Mouse (Mus musculus): ENCODE data around the gene Med13l.
"Not testable (repeated sequence)": the region's sequence is repeated elsewhere in the genome, so short reads cannot be mapped to it uniquely, and the experiment has no call there.

Med13l gene

DNA sequence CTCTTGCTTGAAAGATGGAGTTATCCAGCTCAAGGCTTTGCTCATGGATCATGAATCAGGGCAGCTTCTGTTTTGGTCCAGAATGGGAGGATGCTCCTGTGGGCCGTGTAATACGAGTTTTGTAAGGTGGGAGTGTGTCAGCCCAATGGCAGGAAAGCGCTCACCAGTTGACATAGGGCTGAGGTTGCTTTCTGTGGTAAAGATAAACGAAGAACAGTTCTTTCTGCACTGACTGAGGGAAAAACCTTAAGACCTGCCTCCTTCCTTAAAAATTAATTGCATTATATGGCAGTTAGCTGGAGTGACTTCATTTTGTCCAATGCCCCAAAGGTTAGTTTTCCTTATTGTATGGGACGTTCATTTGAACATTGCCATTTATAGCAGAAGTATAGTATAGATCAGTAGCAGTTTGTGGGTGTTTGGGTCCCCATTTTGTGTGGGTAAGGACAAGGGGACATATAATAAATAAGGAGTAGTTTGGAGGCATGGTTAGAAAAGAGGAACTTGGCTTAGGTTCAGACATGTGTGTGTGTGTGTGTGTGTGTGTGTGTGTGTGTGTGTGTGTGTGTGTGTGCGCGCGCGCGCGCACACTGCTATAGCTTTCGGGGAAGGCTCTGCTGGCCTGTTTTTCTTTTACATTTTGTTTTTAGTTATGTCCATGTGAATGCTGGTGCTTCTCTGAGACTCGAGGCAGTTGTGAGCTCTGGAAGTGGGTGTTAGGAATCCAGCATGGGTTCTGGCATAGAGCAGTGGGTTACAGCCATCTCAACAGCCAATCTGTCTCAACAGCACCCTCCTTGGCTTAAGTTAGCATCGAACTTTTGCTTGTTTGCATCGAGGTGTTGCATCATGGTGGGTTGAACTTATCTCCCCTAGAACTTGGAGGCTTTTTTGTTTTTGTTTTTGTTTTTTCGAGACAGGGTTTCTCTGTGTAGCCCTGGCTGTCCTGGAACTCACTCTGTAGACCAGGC lies 76.2 kb downstream of the Med13l start:
- no peak for DNase-seq

DNA sequence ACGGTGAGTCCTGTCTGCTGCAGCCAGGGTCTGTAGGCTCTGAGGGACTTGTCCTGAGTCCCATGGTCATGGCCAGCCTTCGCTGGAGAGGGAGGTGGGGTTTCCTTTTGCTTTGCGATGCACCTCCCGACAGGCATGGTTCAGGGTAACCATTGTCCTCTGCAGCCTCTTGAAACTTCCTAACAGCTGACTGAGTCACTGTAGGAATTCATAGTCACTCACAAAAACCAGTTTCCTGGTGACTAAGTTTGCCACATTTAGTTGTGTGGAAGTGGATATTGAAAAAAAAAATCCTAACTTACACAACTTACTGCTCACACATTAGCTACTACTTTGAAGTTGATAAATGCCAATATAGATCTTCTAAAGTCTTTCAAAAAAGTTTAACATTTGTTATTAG lies 77.5 kb downstream of the Med13l start:
- DNase-seq, result no peak

DNA sequence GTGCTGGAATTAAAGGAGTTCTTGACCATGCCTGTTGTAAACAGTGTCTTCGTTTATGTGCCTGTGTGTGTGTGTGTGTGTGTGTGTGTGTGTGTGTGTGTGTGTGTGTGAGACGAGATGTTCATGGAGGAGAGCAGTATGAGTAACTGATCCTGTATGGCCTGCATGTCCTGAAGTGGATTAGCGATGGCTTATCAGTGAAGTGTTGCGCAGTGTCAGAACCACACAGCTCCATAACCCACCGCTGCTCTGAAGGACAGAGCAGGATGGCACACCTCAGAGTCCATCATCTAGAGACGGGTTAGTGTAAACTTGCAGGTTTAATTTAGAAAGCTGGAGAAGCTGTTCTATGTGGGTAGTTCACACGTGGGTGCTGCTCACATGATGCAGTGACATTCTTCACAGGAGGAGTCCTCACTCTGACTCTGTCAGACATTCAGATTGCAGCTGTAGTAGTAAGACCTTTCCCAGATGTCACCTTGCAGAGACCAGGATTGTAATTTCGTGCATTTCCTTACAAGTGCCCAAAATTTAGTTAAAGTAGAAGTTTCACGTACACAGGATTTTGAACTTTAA lies 78.1 kb downstream of the Med13l start:
- no peak for DNase-seq

DNA sequence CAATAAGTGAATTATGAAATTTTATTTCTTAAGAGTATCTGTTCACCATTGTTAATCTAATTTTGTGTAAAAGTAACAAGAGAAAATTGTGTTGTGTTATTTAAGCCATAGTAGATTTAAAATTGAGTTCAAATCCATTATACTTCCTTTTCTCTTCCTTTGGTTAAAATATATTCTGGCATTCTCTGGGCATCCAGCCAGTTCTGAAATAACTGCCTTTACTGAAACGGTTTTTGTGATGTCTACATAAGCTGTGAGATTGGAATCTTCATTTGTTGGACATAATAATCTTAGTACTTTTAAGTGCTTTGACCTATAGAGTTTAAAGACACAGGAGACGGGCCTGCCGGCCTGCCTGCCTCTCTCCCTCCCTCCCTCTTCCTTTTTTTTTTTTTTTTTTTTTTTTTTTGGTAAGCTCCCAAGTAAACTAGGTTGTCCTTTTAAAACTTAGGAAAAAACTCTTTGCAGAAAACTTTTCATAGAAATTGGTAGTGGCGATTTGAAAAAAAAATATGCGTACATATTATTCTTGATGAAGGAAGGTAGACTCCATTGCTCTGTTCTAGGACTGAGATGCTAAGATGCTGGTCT lies 78.7 kb downstream of the Med13l start:
- DNase-seq, result no peak

DNA sequence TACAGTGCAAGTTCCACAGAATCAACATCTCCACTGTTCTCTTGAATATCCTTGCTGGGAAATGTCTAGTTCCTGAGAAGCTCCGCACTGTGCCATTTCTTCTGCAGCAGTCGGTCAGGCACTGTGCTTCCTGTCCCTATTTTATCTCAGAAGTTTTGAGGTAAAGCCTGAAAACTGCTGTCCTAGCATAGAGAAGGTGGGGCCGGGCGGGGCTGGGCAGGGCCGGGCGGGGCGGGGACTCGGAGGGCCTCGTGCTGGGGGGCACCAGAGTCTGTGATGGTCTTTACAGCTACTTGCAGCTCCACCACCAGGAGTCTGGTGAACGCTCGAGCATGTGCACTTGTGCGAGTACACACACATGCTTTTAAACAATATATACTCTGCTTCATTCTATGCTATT lies 83.6 kb downstream of the Med13l start:
- no peak for DNase-seq

DNA sequence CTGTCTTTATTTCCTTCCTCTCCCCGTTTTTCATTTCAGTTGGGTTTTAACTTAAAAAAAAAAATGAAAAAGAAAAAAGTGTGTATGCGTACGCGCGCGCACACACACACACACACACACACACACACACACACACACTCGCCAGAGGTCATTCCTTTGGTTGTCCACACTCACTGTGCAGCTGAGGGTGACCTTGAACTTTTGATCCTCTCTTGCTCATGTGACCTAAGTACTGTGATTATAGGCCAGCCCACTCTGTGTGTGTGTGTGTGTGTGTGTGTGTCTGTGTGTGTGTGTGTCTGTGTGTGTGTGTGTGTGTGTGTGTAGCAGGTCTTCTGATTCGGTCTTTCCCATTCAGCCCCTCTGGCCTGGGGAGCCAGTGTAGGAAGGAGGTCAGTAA lies 84.0 kb downstream of the Med13l start:
- no peak for DNase-seq

DNA sequence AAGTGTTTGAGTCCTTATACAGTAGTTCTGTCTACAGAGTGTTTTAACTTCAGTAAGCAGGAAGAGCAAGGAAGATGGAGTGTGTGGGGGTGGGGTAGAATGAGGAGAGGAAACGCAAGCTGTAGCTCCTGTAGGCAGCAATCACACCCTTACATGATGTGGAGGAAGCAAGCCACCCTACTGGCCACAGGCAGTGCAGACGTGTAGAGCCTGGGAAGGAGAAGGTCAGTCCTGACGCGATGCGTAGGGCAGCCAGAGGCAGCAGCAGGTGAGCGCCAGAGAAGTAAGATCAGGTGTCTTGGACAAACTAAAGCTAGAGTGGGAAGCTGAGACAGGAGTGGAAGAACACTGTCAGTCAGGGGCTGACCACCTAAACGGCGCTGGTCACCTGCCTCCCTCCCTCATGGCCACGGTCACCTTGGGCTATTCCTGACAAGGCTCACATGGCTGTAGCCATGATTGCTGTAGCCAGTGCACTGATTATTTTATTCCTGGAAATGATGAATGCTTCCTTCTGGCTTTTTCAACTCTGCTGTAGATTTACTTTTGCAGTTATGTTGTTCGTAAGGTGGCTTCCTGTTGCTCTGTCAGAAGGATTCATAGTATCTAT lies 84.8 kb downstream of the Med13l start:
- no peak for DNase-seq

DNA sequence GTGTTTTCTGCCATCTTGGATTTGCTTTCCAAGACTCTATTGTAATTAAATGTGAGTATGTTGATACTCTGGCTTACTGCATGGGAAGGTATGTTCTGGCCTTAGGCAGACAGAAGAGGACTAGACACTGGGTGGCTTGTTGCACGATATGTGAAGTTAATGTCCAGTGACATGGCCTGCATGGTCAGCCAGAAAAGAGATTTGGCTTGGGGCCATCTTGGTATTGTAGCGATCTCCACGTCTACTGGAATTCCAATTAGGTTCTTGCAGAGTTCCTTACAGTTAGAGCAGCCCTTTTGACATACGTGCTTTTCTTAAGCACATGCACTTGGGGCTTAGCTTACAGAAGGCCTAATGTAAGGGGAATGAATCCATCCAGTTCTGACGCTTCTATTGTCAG lies 86.4 kb downstream of the Med13l start:
- no peak for DNase-seq

DNA sequence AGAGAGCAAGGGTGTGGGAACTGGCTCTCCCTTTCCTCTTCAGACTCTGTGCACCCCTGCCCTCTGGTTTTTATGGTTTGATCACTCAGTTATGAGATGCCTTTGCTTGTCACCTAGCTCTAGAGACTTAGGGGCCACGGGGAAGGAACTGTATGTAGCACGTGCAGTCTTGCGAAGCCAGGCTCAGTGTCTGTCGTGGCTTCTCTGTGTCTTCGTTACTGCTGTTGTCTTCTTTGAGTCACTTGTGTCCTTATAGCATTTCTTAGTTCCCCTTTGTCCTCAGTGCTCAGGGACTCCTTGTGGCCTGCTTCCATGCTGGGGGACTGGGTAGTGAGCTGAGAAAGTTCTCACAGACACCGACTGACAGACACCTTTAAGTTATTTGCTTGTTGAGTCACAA lies 86.9 kb downstream of the Med13l start:
- DNase-seq, result no peak

DNA sequence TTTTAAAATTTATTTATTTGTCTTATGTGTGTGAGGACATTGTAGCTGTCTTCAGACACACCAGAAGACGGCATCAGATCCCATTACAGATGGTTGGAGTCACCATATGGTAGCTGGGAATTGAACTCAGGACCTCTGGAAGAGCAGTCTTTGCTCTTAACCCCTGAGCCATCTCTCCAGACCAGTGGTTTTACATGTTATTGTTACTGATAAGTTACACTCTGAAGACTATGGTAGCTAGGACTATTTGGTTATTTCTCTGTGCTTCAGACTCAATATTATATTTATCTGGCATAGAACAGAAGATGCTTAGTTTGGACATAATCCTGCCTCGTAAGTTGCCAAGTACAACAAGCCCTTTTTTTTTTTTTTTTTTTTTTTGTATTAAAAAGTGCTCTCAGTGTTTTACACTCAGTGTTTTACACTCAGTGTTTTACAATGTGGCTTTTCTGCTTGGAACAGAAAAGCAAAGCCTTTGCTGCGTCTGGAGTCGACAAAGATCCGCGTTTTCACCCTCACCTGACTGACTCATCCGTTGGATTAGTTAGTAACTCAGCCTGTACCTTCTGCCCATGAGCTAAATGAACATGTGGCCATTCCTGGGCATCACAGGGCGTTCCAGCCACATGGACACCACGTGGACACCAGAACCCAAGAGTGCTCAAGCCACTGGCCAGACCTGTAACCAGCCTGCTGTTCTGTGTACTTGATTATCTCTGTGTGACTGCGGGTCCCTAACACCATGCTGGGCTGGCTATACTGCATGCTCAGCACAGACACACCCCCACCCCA lies 88.9 kb downstream of the Med13l start:
- no peak for DNase-seq

DNA sequence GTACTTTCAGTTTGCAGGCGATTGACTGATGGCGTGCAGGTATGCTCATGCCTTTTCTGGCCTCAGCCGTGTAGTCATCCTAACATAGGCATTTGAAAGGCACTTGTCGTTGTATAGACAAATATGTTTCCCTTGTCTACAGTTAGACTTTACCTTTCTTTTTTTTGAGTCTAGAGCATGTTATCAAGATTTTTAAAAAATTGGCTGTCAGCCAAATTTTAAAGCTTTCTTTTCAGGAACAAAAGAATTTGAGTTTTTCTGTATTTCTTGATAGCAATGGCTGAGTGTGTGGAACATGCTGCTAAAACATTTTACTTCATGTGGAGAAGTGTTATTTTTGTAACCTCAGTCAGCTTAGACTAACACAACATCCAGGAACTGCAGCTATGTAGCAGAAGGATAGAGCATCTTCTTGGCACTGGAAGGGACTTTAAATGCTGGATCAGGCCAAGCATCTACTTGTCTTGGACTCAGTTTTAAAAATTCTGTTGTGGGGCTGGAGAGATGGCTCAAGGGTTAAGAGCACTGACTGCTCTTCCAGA lies 89.6 kb downstream of the Med13l start:
- no peak for DNase-seq

DNA sequence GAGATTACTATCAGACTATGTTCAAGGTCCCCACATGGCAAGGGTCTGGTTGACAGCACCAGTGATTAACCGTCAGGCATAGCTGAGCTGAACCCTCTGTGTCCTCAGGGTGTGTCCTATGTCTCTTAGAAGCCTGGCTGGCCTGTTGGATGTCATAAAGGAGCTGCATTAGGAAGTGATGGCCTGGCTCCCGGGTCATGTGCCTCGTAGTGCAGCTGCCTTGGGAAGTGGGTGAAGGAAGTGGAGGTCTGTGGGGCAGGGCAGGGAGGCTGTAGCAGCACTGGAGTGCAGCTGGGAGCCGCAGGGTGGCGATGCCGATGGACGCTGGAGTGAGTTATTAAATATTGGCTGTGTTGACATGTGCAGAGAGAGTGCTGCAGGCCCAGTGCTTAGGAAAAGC lies 90.3 kb downstream of the Med13l start:
- DNase-seq, result no peak

DNA sequence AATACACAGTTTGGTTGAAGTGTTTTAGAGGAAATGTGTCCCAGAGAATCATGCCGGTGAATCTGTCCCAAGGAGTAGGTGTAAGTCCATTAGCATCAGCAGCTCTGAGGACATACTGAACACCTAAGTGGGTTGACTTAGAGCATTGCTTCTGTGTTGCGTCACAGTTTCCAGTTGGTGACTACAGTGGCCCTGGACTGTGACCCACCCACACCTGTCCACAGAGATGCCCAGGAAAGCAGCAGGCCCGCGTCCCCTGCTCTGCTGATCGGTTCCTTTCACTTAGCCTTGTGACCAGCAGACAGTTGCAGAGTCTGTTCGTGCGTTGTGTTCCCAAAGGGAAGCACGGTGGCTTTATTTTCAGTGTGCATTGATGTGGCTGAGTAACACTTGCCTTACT lies 92.1 kb downstream of the Med13l start:
- DNase-seq, result no peak

DNA sequence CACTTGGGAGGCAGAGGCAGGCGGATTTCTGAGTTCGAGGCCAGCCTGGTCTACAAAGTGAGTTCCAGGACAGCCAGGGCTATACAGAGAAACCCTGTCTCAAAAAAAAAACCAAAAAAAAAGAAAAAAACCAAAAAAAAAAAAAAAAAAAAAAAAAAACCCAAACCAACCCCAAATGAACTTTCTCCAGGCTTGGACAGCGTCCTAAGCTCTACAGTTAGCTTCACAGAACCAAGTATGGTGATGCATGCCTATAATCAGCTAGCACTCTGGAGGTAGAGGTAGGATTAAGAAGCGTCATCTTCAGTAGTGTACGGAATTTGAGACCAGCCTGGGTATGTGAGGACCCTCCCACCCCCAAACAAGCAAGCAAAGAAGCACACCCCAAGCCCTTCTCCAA lies 92.6 kb downstream of the Med13l start:
- DNase-seq, result not testable (repeated sequence)

DNA sequence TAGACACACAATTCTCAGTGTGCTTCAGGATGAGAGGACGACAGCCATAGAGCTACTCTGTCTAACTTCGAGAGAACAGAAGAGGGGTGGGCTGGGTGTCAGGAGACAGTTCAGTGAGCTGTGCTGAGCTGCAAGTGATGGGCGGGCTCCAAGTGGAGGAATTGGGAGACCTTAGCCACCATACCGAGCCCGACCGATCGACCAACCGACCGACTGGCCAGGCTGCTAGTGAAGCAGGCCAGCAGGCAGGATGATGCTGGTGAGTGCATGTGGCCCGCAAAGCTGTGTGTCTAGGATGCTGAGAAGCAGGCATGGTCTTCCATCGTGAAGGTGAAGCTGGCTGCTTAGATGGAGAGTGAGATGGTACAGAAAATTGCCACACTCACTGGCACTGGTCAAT lies 94.1 kb downstream of the Med13l start:
- DNase-seq, result no peak

DNA sequence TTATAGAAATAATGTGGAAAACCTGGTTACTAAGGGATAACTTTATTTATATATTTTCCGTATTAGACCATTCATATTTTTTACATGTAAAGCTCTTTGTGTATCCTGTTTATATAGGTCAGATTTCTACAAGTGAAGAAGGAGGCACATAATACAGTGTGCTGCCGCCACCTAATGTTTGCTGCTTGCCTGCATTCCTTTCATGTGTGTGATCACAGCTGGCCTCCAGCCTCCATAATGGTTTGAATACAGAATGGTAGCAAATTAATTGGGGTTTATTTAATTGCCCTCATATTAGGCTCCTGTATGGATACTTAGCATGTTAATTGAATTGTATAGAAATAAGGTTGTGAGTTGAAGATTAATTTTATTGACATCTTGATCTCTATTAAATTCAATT lies 94.5 kb downstream of the Med13l start:
- peak; percentile 75 for DNase-seq

DNA sequence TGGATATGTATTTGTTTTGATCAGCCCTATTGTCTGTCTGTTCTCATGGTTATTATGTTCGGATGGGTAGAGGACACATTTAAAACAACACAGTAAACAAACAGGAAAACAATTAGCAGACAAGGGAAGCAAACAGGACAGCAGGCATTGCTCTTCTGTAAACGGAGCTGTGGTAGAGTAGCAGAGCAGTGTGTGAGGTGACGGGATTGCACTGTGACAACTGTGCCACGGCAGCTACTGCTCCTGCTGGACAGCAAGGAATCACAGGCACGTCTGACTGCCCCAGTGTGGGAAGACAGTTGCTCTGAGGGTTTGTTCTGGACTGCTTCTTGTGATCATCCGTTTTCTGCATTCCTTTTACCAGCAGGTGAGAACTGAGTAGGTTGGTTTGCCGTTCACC lies 94.9 kb downstream of the Med13l start:
- no peak for DNase-seq

DNA sequence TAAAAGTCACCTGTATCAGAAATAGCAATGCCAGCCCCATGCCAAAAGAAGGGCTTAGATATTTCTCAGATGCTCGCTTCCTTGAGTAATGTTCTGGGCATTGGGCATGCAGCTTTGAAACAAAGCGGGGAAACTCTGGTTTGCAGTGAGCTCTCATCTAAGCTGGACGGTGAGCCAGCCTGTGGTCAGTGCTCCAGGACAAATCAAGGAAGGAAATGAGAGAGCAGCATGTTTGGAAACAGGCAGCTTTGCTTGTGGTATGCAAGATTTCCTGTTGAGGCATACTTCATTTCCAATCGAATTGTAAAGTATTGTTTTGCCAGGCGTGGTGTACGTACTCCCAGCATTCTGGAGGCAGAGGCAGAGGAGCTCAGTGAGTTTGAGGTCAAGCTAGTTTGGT lies 95.5 kb downstream of the Med13l start:
- DNase-seq, result no peak

DNA sequence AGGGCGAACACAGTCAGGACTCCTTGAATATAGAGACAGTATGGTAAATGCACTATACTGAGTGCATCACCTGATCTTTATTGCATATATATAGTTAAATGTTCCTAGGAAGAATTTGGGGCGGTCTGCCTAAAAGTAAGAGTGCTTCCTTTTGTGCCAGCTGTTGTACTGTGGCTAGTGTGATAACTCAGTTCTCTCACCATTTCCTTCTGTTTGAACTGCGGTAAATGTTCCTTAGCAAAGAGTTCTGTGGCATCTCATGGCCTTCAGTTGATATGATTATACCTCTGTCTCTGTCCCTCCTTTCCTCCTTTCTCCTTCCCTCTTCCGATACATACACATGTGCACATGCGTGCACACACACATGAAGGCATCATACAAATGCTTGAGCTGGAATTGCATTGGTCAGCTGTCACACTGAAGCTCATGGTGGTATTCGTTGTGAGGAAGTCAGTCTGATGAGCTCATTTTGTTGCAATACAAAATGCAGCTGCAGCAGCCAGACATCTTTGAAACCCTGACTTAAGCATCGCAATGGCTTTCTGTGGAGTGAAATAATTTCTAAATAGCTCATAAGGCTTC lies 97.9 kb downstream of the Med13l start:
- no peak for DNase-seq

DNA sequence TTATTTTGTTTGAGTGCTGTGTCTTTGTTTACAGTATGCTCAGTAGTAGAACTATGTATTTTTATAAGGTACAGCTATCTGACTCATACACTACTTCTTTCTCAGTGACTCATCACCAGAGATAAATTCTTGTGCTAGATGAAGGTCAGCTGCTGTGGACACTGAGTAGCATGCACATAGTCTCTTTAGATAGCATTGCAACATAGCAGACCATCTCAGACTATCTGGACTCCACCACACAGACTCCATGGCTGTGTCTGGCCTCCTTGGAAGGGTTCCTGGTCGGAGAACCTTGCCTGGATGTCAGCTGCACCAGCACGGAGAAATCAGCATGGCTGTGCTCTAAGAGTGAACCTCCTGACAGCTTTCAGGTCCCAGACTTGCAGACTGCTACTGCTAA lies 99.2 kb downstream of the Med13l start:
- DNase-seq, result no peak

DNA sequence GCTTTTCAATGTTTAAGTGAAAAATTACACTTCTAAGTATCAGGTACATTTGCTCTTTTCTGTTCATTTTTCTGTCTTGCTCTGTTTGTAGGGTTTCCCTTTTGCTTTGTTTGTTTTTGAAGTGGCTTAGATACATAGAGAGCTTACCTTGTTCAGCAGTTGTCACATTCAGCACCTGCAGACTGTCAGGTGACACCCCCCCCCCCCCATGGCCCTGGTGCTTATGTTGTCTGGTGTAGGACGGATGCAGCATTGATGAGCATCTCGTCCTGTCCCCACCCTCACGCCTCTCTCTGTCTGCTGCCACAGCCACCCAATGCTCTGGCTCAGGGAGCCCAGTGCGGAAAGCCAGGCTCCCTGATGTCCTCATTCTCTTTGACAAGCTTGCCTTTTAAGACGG lies 101.3 kb downstream of the Med13l start:
- DNase-seq, result no peak

DNA sequence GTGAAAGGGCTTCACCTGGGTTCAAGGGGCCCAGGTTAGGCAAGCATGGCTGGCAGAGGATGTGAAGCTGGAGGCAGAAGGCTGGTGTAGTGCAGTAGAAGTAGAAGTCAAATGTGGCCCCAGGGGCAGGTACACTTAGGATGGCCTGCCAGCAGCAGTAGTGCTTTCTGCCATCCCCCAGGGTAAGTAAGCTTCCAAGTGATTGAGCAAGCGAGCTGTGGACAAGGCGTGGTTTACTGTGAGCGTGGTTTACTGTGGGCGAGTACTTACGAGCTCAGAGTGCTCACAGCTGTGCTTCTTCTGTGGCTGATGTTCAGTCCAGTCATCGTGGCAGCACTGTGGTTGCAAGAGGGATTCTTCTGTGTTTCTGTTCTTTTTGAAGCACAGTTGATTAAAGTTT lies 103.5 kb downstream of the Med13l start:
- no peak for DNase-seq
